7 mouse cellular contexts compared by ENCODE assay signal in the genomic region with DNA sequence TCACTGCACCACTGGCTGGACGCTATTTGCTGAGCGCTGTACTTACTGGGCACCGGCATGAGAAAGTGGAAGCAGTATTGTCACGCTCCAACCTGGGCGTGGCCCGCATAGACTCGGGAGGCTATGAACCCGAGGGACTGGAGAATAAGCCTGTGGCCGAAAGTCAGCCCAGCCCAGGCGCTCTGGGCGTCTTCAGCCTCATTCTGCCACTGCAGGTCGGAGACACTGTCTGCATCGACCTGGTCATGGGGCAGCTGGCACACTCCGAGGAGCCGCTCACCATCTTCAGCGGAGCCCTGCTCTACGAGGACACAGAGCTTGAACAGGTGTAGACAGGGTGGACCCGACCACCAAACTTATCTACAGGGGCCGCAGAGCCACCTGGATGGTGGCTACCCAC. TPM values are rescaled to one million over a fixed set of nuclear protein-coding genes. Genes with fewer than 3 reads are reported as not detected.
DNase-seq lines count a peak whose midpoint lies in the region; ATAC-seq and TF ChIP-seq lines count a peak whose summit lies in the region.

No protein-coding gene starts in this region.

- H3K4me1 ChIP-seq in ES-E14 (ENCODE audit: control insufficient read depth in 2 of 2, insufficient read depth in 2 of 2, low read length in 2 of 2, poor library complexity in 1 of 2), result peaks cover 2 to 34% of the 10 kb centered on the region in 2 experiments; a peak in 3 of 4 replicates
- H3K4me1 ChIP-seq in hindbrain, embryonic 14.5 days (replicated peaks; ENCODE audit: control insufficient read depth, insufficient read depth, low read length), result peaks cover 18% of the 10 kb centered on the region
- H3K4me1 ChIP-seq in liver, embryonic 16.5 days (ENCODE audit: control insufficient read depth, low read depth, low read length), result peaks cover 42% of the 10 kb centered on the region

- H3K4me3 ChIP-seq in ES-E14 (ENCODE audit: insufficient read depth in 1 of 2, low read depth in 1 of 2, low read length in 2 of 2, poor library complexity in 1 of 2, severe bottlenecking in 1 of 2), result peak overlapping the region; percentile 42 to 54; a peak in 3 of 4 replicates
- no peak overlapping the region for H3K4me3 ChIP-seq in hindbrain, embryonic 14.5 days (replicated peaks; ENCODE audit: low read length)
- 0 out of 2 replicates have a peak overlapping the region, but pooled peaks have one; percentile 82 for H3K4me3 ChIP-seq in liver, embryonic 16.5 days (ENCODE audit: low read depth, low read length)

- in situ Hi-C loops in ES-E14 (cut with MboI; ENCODE audit: low sequenced_read_pairs in 2 of 2, unreplicated experiment in 2 of 2), result no loop called here

- H3K9ac ChIP-seq in ES-E14 (ENCODE audit: insufficient read depth, low read depth, low read length, poor library complexity, severe bottlenecking), result peak overlapping the region; percentile 35; the same call in 1 of the 2 replicates
- H3K9ac ChIP-seq in hindbrain, embryonic 14.5 days, result no peak overlapping the region
- no peak overlapping the region for H3K9ac ChIP-seq in liver, embryonic 16.5 days (ENCODE audit: low read depth, low read length)

- no peak overlapping the region for H3K27ac ChIP-seq in ES-E14 (ENCODE audit: insufficient read depth, low read depth, low read length, poor library complexity, severe bottlenecking)
- H3K27ac ChIP-seq in hindbrain, embryonic 14.5 days, result no peak overlapping the region
- H3K27ac ChIP-seq in liver, embryonic 16.5 days (ENCODE audit: low read length), result 0 out of 2 replicates have a peak overlapping the region, but pooled peaks have one; percentile 4

- WGBS in hindbrain, embryonic 14.5 days, result 61% methylated on average over 19 of the region's 19 CpGs
- 61% methylated on average over 19 of the region's 19 CpGs for WGBS in liver, embryonic 16.5 days (ENCODE audit: insufficient replicate concordance)

- H3K36me3 ChIP-seq in ES-E14 (ENCODE audit: control insufficient read depth, insufficient read depth, low read length, poor library complexity, severe bottlenecking), result no peaks in the 10 kb centered on the region; the same call in 1 of the 2 replicates
- no peaks in the 10 kb centered on the region for H3K36me3 ChIP-seq in hindbrain, embryonic 14.5 days (replicated peaks; ENCODE audit: control insufficient read depth, insufficient read depth)
- peaks cover 9% of the 10 kb centered on the region for H3K36me3 ChIP-seq in liver, embryonic 16.5 days (ENCODE audit: control insufficient read depth, insufficient read depth)

- peak overlapping the region; percentile 85; the same call in 1 of the 2 replicates for H3K4me2 ChIP-seq in hindbrain, embryonic 14.5 days (replicated peaks)
- peak overlapping the region; percentile 90 for H3K4me2 ChIP-seq in liver, embryonic 16.5 days (ENCODE audit: low read depth, low read length)

- peak; percentile 12; the same call in 1 of the 2 replicates for ATAC-seq in hindbrain, embryonic 14.5 days (ENCODE audit: low FRiP score)
- ATAC-seq in liver, embryonic 16.5 days (ENCODE audit: low read depth), result no peak
- no peak for ATAC-seq in megakaryocyte progenitor cell, adult 5-6 weeks (replicated peaks; ENCODE audit: poor library complexity)

- DNase-seq in 3134 (ENCODE audit: extremely low read depth, insufficient read length, low spot score) (peak; percentile 18), ES-E14 (ENCODE audit: low read depth, low spot score) (no peak)
- no peak for DNase-seq in hindbrain, embryonic 14.5 days (ENCODE audit: low spot score)
- DNase-seq in adrenal gland, adult 8-10 months, result no peak
- DNase-seq in layer of hippocampus, adult 9-10 months (ENCODE audit: low spot score), result no peak

- no peaks in the 10 kb centered on the region for H3K9me3 ChIP-seq in ES-E14 (ENCODE audit: control insufficient read depth, insufficient read depth, low read depth, low read length)
- H3K9me3 ChIP-seq in hindbrain, embryonic 14.5 days (ENCODE audit: control insufficient read depth, low read length), result no peaks in the 10 kb centered on the region
- no peaks in the 10 kb centered on the region for H3K9me3 ChIP-seq in liver, embryonic 16.5 days (replicated peaks; ENCODE audit: control insufficient read depth, low read length)

- no peaks in the 10 kb centered on the region for H3K27me3 ChIP-seq in hindbrain, embryonic 14.5 days (ENCODE audit: control insufficient read depth, insufficient read depth, low read length)
- no peaks in the 10 kb centered on the region for H3K27me3 ChIP-seq in liver, embryonic 16.5 days (ENCODE audit: control insufficient read depth, insufficient read depth, low read depth, low read length)

TF ChIP-seq in ES-E14, 5 proteins besides CTCF, POLR2A, EP300 and RAD21:
- TF ChIP-seq ZNF384 (IDR thresholded peaks at IDR 0.05; ENCODE audit: low read depth, low read length) (no peak), MAFK (IDR thresholded peaks at IDR 0.05; ENCODE audit: insufficient read depth, low read depth, low read length) (no peak), HCFC1 (IDR thresholded peaks at IDR 0.05; ENCODE audit: borderline replicate concordance, insufficient read depth, low read length) (no peak), ZC3H11A (IDR thresholded peaks at IDR 0.05; ENCODE audit: borderline replicate concordance, low read depth, low read length) (no peak), CHD2 (IDR thresholded peaks at IDR 0.05; ENCODE audit: low read depth, low read length) (no peak)

RNA-seq across cellular contexts. Expression of gene Khk, which starts 0.6 kb away (rescaled TPM):
- total RNA-seq in ES-E14 (2012; rRNA removed), result 14.9 and 21.2 TPM in 2 replicates
- polyA plus RNA-seq in hindbrain, embryonic 14.5 days (2014; fragmentation: Nextera tagmentation; extraction: Ambion mirVana), result 9.0 and 11.2 TPM in 2 replicates
- polyA plus RNA-seq in liver, embryonic 16.5 days (2015; fragmentation: Nextera tagmentation; extraction: Ambion mirVana), result 31.7 and 36.0 TPM in 2 replicates
- total RNA-seq in adrenal gland, adult 8-10 months (2022), result 10 to 100 TPM; 60.9 to 74.4 (median 69.4) TPM
- total RNA-seq in megakaryocyte progenitor cell, adult 5-6 weeks (2015), result 74.3 and 88.2 TPM in 2 replicates
- total RNA-seq in megakaryocyte progenitor cell, adult 5-6 weeks (2017), result 62.2 and 82.9 TPM in 2 replicates

RNA-seq across cellular contexts. Expression of gene Emilin1, which starts 7.4 kb away (rescaled TPM):
- 14.3 and 16.6 TPM in 2 replicates for total RNA-seq in ES-E14 (2012; rRNA removed)
- 14.1 and 17.1 TPM in 2 replicates for polyA plus RNA-seq in hindbrain, embryonic 14.5 days (2014; fragmentation: Nextera tagmentation; extraction: Ambion mirVana)
- 37.2 and 39.1 TPM in 2 replicates for polyA plus RNA-seq in liver, embryonic 16.5 days (2015; fragmentation: Nextera tagmentation; extraction: Ambion mirVana)
- 10 to 100 TPM; 48.7 to 62.4 (median 51.8) TPM for total RNA-seq in adrenal gland, adult 8-10 months (2022)
- total RNA-seq in megakaryocyte progenitor cell, adult 5-6 weeks (2015), result 49.7 and 64.5 TPM in 2 replicates
- 98.6 and 99.3 TPM in 2 replicates for total RNA-seq in megakaryocyte progenitor cell, adult 5-6 weeks (2017)

RNA-seq across cellular contexts. Expression of gene Ost4, which starts 13.0 kb away (rescaled TPM):
- 203 and 229 TPM in 2 replicates for total RNA-seq in ES-E14 (2012; rRNA removed)
- polyA plus RNA-seq in hindbrain, embryonic 14.5 days (2014; fragmentation: Nextera tagmentation; extraction: Ambion mirVana), result 228 and 259 TPM in 2 replicates
- polyA plus RNA-seq in liver, embryonic 16.5 days (2015; fragmentation: Nextera tagmentation; extraction: Ambion mirVana), result 311 and 346 TPM in 2 replicates
- total RNA-seq in adrenal gland, adult 8-10 months (2022), result 100 to 1,000 TPM; 210 to 235 (median 214) TPM
- total RNA-seq in megakaryocyte progenitor cell, adult 5-6 weeks (2015), result 439 and 494 TPM in 2 replicates
- total RNA-seq in megakaryocyte progenitor cell, adult 5-6 weeks (2017), result 259 and 297 TPM in 2 replicates

RNA-seq across cellular contexts. Expression of gene Cgref1, which starts 24.8 kb away (rescaled TPM):
- 14.7 and 21.5 TPM in 2 replicates for total RNA-seq in ES-E14 (2012; rRNA removed)
- 62.4 and 71.4 TPM in 2 replicates for polyA plus RNA-seq in hindbrain, embryonic 14.5 days (2014; fragmentation: Nextera tagmentation; extraction: Ambion mirVana)
- polyA plus RNA-seq in liver, embryonic 16.5 days (2015; fragmentation: Nextera tagmentation; extraction: Ambion mirVana), result 3.1 and 3.2 TPM in 2 replicates
- 1 to 10 TPM; 1.0 to 3.0 (median 1.8) TPM for total RNA-seq in adrenal gland, adult 8-10 months (2022)
- not detected in 2 replicates for total RNA-seq in megakaryocyte progenitor cell, adult 5-6 weeks (2015)
- 1.7 TPM in 1 of 2 replicates, not detected in the other for total RNA-seq in megakaryocyte progenitor cell, adult 5-6 weeks (2017)

RNA-seq across cellular contexts. Expression of gene Agbl5, which starts 32.1 kb away (rescaled TPM):
- 17.0 and 19.7 TPM in 2 replicates for total RNA-seq in ES-E14 (2012; rRNA removed)
- polyA plus RNA-seq in hindbrain, embryonic 14.5 days (2014; fragmentation: Nextera tagmentation; extraction: Ambion mirVana), result 25.5 and 28.6 TPM in 2 replicates
- polyA plus RNA-seq in liver, embryonic 16.5 days (2015; fragmentation: Nextera tagmentation; extraction: Ambion mirVana), result 5.7 and 6.1 TPM in 2 replicates
- 10 to 100 TPM in 3 of 4 experiments, 1 to 10 TPM in 1; 9.9 to 22.6 (median 17.7) TPM for total RNA-seq in adrenal gland, adult 8-10 months (2022)
- 12.4 and 13.8 TPM in 2 replicates for total RNA-seq in megakaryocyte progenitor cell, adult 5-6 weeks (2015)
- total RNA-seq in megakaryocyte progenitor cell, adult 5-6 weeks (2017), result 7.7 and 8.4 TPM in 2 replicates
